Mouse (Mus musculus) spleen, adult 2 months (tissue): ENCODE measurements around the gene Gm4450.
"Not testable (repeated sequence)": the region's sequence is repeated elsewhere in the genome, so short reads cannot be mapped to it uniquely, and the experiment has no call there.

Source experiments
- CTCF ChIP-seq: fragments of 200-500 bp; IDR thresholded peaks from 2 replicates; pipeline ENCODE4 v1.5.1; 2011; ENCODE audit warnings: mild to moderate bottlenecking, inconsistent platforms; ENCODE audit not compliant: insufficient read depth, insufficient read length, insufficient replicate concordance; ENCODE audit errors: extremely low read depth
- POLR2A ChIP-seq: fragments of 200-500 bp; IDR thresholded peaks from 2 replicates; pipeline ENCODE4 v1.6.1; 2011; ENCODE audit warnings: low read depth, low read length, inconsistent platforms

DNA sequence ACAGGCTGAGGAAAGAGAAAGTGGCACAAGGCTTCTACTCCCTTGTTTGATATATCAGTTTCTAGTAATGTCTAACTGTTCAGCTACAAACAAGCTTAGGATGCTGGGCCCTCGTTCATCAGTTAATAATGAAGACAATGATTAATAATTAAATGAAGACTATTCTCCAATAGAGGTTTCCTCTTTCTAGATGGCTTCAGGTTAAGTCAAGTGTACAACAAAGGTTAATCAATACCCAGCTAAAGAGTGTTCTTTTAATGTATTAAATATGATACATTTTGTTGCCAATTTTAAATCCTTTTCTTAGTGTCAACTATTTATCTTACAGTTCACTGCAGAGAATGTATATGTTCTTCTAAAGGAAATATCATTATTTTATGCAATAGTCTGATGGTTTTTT is at the start of gene Gm4450:
- not testable (repeated sequence) for TF ChIP-seq CTCF, POLR2A
